Mouse (Mus musculus): ENCODE results near the gene Wfdc6b. TPM values are rescaled to one million over a fixed set of nuclear protein-coding genes. Genes with fewer than 3 reads are reported as not detected.

The Wfdc6b gene
- polyA plus RNA-seq, 1 experiment from 2014 or later = not detected

Other genes with a start within 250 kb of the Wfdc6b start
- 1.4 and 1.6 TPM in 2 replicates for gene Slpi, start 224.4 kb upstream of the Wfdc6b start, polyA plus RNA-seq (2015; fragmentation: Nextera tagmentation; extraction: Ambion mirVana)
- gene Rbpjl, start 210.4 kb upstream of the Wfdc6b start, polyA plus RNA-seq (2015; fragmentation: Nextera tagmentation; extraction: Ambion mirVana) = 9.4 and 10.7 TPM in 2 replicates
- gene Matn4, start 208.4 kb upstream of the Wfdc6b start, polyA plus RNA-seq (2015; fragmentation: Nextera tagmentation; extraction: Ambion mirVana) = 41.3 and 42.7 TPM in 2 replicates
- 161 and 178 TPM in 2 replicates for gene Sdc4, start 169.6 kb upstream of the Wfdc6b start, polyA plus RNA-seq (2015; fragmentation: Nextera tagmentation; extraction: Ambion mirVana)
- gene Sys1, start 156.6 kb upstream of the Wfdc6b start, polyA plus RNA-seq (2015; fragmentation: Nextera tagmentation; extraction: Ambion mirVana) = 65.8 and 69.0 TPM in 2 replicates
- 17.1 and 17.6 TPM in 2 replicates for gene Gm20458, start 152.6 kb upstream of the Wfdc6b start, polyA plus RNA-seq (2015; fragmentation: Nextera tagmentation; extraction: Ambion mirVana)
- gene Trp53tg5, start 139.8 kb upstream of the Wfdc6b start, polyA plus RNA-seq (2015; fragmentation: Nextera tagmentation; extraction: Ambion mirVana) = not detected in 2 replicates
- 8.8 and 10.1 TPM in 2 replicates for gene Dbndd2, start 127.4 kb upstream of the Wfdc6b start, polyA plus RNA-seq (2015; fragmentation: Nextera tagmentation; extraction: Ambion mirVana)
- gene Pigt, start 116.0 kb upstream of the Wfdc6b start, polyA plus RNA-seq (2015; fragmentation: Nextera tagmentation; extraction: Ambion mirVana) = 60.8 and 64.6 TPM in 2 replicates
- 404 and 415 TPM in 2 replicates for gene Wfdc2, start 51.1 kb upstream of the Wfdc6b start, polyA plus RNA-seq (2015; fragmentation: Nextera tagmentation; extraction: Ambion mirVana)
- gene Spint3, start 40.1 kb upstream of the Wfdc6b start, polyA plus RNA-seq (2015; fragmentation: Nextera tagmentation; extraction: Ambion mirVana) = not detected in 2 replicates
- 0.77 and 0.95 TPM in 2 replicates for gene Wfdc6a, start 28.1 kb upstream of the Wfdc6b start, polyA plus RNA-seq (2015; fragmentation: Nextera tagmentation; extraction: Ambion mirVana)
- not detected in 2 replicates for gene Eppin, start 19.9 kb upstream of the Wfdc6b start, polyA plus RNA-seq (2015; fragmentation: Nextera tagmentation; extraction: Ambion mirVana)
- not detected in 2 replicates for gene Wfdc8, start 104 bp downstream of the Wfdc6b start, polyA plus RNA-seq (2015; fragmentation: Nextera tagmentation; extraction: Ambion mirVana)
- not detected in 2 replicates for gene Wfdc16, start 25.3 kb downstream of the Wfdc6b start, polyA plus RNA-seq (2015; fragmentation: Nextera tagmentation; extraction: Ambion mirVana)
- gene Wfdc10, start 42.5 kb downstream of the Wfdc6b start, polyA plus RNA-seq (2015; fragmentation: Nextera tagmentation; extraction: Ambion mirVana) = not detected in 2 replicates
- not detected in 2 replicates for gene Wfdc9, start 43.1 kb downstream of the Wfdc6b start, polyA plus RNA-seq (2015; fragmentation: Nextera tagmentation; extraction: Ambion mirVana)
- not detected in 2 replicates for gene Wfdc11, start 60.6 kb downstream of the Wfdc6b start, polyA plus RNA-seq (2015; fragmentation: Nextera tagmentation; extraction: Ambion mirVana)
- gene Wfdc13, start 71.6 kb downstream of the Wfdc6b start, polyA plus RNA-seq (2015; fragmentation: Nextera tagmentation; extraction: Ambion mirVana) = 0.20 and 0.22 TPM in 2 replicates
- not detected in 2 replicates for gene Spint4, start 85.0 kb downstream of the Wfdc6b start, polyA plus RNA-seq (2015; fragmentation: Nextera tagmentation; extraction: Ambion mirVana)
- not detected in 2 replicates for gene Spint5, start 101.8 kb downstream of the Wfdc6b start, polyA plus RNA-seq (2015; fragmentation: Nextera tagmentation; extraction: Ambion mirVana)
- gene Wfdc3, start 132.4 kb downstream of the Wfdc6b start, polyA plus RNA-seq (2015; fragmentation: Nextera tagmentation; extraction: Ambion mirVana) = 1.9 and 2.3 TPM in 2 replicates
- 70.5 and 71.3 TPM in 2 replicates for gene Dnttip1, start 132.5 kb downstream of the Wfdc6b start, polyA plus RNA-seq (2015; fragmentation: Nextera tagmentation; extraction: Ambion mirVana)
- 554 and 590 TPM in 2 replicates for gene Ube2c, start 156.4 kb downstream of the Wfdc6b start, polyA plus RNA-seq (2015; fragmentation: Nextera tagmentation; extraction: Ambion mirVana)
- 2.0 and 9.7 TPM in 2 replicates for gene Tnnc2, start 166.4 kb downstream of the Wfdc6b start, polyA plus RNA-seq (2015; fragmentation: Nextera tagmentation; extraction: Ambion mirVana)
- gene Snx21, start 172.3 kb downstream of the Wfdc6b start, polyA plus RNA-seq (2015; fragmentation: Nextera tagmentation; extraction: Ambion mirVana) = 24.4 and 27.0 TPM in 2 replicates
- gene Acot8, start 191.4 kb downstream of the Wfdc6b start, polyA plus RNA-seq (2015; fragmentation: Nextera tagmentation; extraction: Ambion mirVana) = 19.8 and 20.3 TPM in 2 replicates
- gene Zswim3, start 191.6 kb downstream of the Wfdc6b start, polyA plus RNA-seq (2015; fragmentation: Nextera tagmentation; extraction: Ambion mirVana) = 6.7 and 8.4 TPM in 2 replicates
- gene Zswim1, start 209.2 kb downstream of the Wfdc6b start, polyA plus RNA-seq (2015; fragmentation: Nextera tagmentation; extraction: Ambion mirVana) = 15.8 and 16.8 TPM in 2 replicates
- gene Spata25, start 215.0 kb downstream of the Wfdc6b start, polyA plus RNA-seq (2015; fragmentation: Nextera tagmentation; extraction: Ambion mirVana) = not detected in 2 replicates
- gene Ctsa, start 219.4 kb downstream of the Wfdc6b start, polyA plus RNA-seq (2015; fragmentation: Nextera tagmentation; extraction: Ambion mirVana) = 131 and 139 TPM in 2 replicates
- gene Neurl2, start 219.9 kb downstream of the Wfdc6b start, polyA plus RNA-seq (2015; fragmentation: Nextera tagmentation; extraction: Ambion mirVana) = 6.6 and 7.5 TPM in 2 replicates
- gene Pltp, start 244.2 kb downstream of the Wfdc6b start, polyA plus RNA-seq (2015; fragmentation: Nextera tagmentation; extraction: Ambion mirVana) = 149 and 169 TPM in 2 replicates